Comparison of ENCODE assay signal across 15 mouse cellular contexts in the genomic region with DNA sequence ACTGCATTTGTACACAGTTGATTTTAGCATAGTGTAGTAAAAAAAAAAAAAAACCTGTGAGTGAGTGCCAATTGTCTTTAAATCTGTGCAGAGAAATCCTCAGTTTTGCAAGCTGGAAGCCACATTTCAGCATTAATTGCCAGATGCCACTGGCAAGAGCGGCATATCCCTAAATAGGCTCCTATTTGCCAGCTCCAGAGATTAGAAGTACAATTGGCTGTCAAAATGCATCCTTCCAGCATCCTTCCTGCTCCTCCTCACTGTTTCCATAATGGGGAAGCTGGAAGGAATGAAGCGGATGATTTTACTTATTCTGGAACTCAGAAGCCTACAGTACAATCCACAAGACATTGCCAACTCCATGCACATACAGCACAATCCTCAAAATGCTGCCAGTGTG.
DNase-seq lines count a peak whose midpoint lies in the region; ATAC-seq and TF ChIP-seq lines count a peak whose summit lies in the region.
"Had no signal": no experiment of that assay in that cellular context is flagged by ENCODE, and none has a peak within 500 bp of the region (broad histone marks: within the 10 kb centered on the region; RNA-seq: fewer than 3 reads in every experiment).

No protein-coding gene starts in this region.

- DNase-seq in forebrain, embryonic 11.5 days (ENCODE audit: low spot score): no peak
- DNase-seq in brain, embryonic 14.5 days (ENCODE audit: low read depth): peak; percentile 86
- peak; percentile 55 for DNase-seq in layer of hippocampus, adult 9-10 months (ENCODE audit: low spot score)
- DNase-seq in left cerebral cortex, postnatal 4 days: peak; percentile 27
- DNase-seq in heart, postnatal 4 days: no peak
- DNase-seq in T-cell, adult 2 months (ENCODE audit: low spot score): no peak
- DNase-seq: cerebellum, adult 9-11 months; gastrocnemius, postnatal 25 days; kidney, postnatal 36 days; liver had no signal

- no peak overlapping the region for H3K27ac ChIP-seq in forebrain, embryonic 13.5 days
- no peak overlapping the region for H3K27ac ChIP-seq in forebrain, embryonic 11.5 days (ENCODE audit: low read depth, low read length)
- H3K27ac ChIP-seq: heart, embryonic 15.5 days; lung, embryonic 15.5 days; neural tube, embryonic 13.5 days had no signal

- intact Hi-C loops in left cerebral cortex, postnatal 4 days (cut with DNase I): no loop called here

- H3K4me3 ChIP-seq in forebrain, embryonic 13.5 days: no peak overlapping the region
- H3K4me3 ChIP-seq in forebrain, embryonic 11.5 days (ENCODE audit: low read depth, low read length): no peak overlapping the region
- H3K4me3 ChIP-seq: heart, embryonic 15.5 days; lung, embryonic 15.5 days; neural tube, embryonic 13.5 days had no signal

- H3K36me3 ChIP-seq in forebrain, embryonic 13.5 days (ENCODE audit: poor library complexity, severe bottlenecking): no peaks in the 10 kb centered on the region
- no peaks in the 10 kb centered on the region for H3K36me3 ChIP-seq in forebrain, embryonic 11.5 days (ENCODE audit: control insufficient read depth, insufficient read depth, low read length)
- H3K36me3 ChIP-seq: heart, embryonic 15.5 days; lung, embryonic 15.5 days; neural tube, embryonic 13.5 days had no signal

- H3K9ac ChIP-seq in forebrain, embryonic 13.5 days: no peak overlapping the region
- no peak overlapping the region for H3K9ac ChIP-seq in forebrain, embryonic 11.5 days (ENCODE audit: low read length)
- H3K9ac ChIP-seq: heart, embryonic 15.5 days; lung, embryonic 15.5 days; neural tube, embryonic 13.5 days had no signal

- TF ChIP-seq POLR2A in brain, embryonic 14.5 days (IDR thresholded peaks at IDR 0.05; ENCODE audit: borderline replicate concordance, extremely low read depth, insufficient read depth, insufficient read length, poor library complexity, severe bottlenecking): no peak

- 67% methylated on average over 2 of the region's 2 CpGs for WGBS in forebrain, embryonic 13.5 days
- WGBS in forebrain, embryonic 11.5 days: 86% methylated on average over 2 of the region's 2 CpGs

- no peak for TF ChIP-seq CTCF in brain, embryonic 14.5 days (IDR thresholded peaks at IDR 0.05; ENCODE audit: borderline replicate concordance, extremely low read depth, insufficient read depth, insufficient read length)

- no peak overlapping the region for H3K4me2 ChIP-seq in forebrain, embryonic 13.5 days
- no peak overlapping the region for H3K4me2 ChIP-seq in forebrain, embryonic 11.5 days (ENCODE audit: low read depth, low read length, severe bottlenecking)
- H3K4me2 ChIP-seq: heart, embryonic 15.5 days; lung, embryonic 15.5 days; neural tube, embryonic 13.5 days had no signal

- ATAC-seq in forebrain, embryonic 13.5 days: peak; percentile 70
- ATAC-seq in forebrain, embryonic 11.5 days (replicated peaks; ENCODE audit: low FRiP score): no peak
- no peak for ATAC-seq in inflammation-experienced regulatory T-cells, adult 6 months

- no peaks in the 10 kb centered on the region for H3K27me3 ChIP-seq in forebrain, embryonic 13.5 days
- H3K27me3 ChIP-seq in forebrain, embryonic 11.5 days (ENCODE audit: control insufficient read depth, insufficient read depth, low read length): no peaks in the 10 kb centered on the region
- H3K27me3 ChIP-seq: heart, embryonic 15.5 days; lung, embryonic 15.5 days; neural tube, embryonic 13.5 days had no signal

- H3K4me1 ChIP-seq in forebrain, embryonic 13.5 days: no peaks in the 10 kb centered on the region
- H3K4me1 ChIP-seq in forebrain, embryonic 11.5 days (replicated peaks; ENCODE audit: control insufficient read depth, insufficient read depth, low read length): no peaks in the 10 kb centered on the region
- H3K4me1 ChIP-seq: heart, embryonic 15.5 days; lung, embryonic 15.5 days; neural tube, embryonic 13.5 days had no signal

- no peaks in the 10 kb centered on the region for H3K9me3 ChIP-seq in forebrain, embryonic 13.5 days (replicated peaks)
- H3K9me3 ChIP-seq in forebrain, embryonic 11.5 days (ENCODE audit: control insufficient read depth, low read length): no peaks in the 10 kb centered on the region
- H3K9me3 ChIP-seq: heart, embryonic 15.5 days; lung, embryonic 15.5 days; neural tube, embryonic 13.5 days had no signal

Comparison
In these comparisons a context has a peak if more than half of its experiments do, and no peak if none do; other contexts are left out.
1. DNase-seq: peak in brain, embryonic 14.5 days (single experiment), layer of hippocampus, adult 9-10 months (single experiment) and left cerebral cortex, postnatal 4 days (single experiment); none in forebrain, embryonic 11.5 days (single experiment), heart, postnatal 4 days (single experiment) and T-cell, adult 2 months (single experiment).